Mouse (Mus musculus) cerebellum, adult 2 months (tissue): ENCODE data around the gene Sh3rf3. TPM values are rescaled to one million over a fixed set of nuclear protein-coding genes. Genes with fewer than 3 reads are reported as not detected.
A peak's percentile ranks its signal among the peaks of the same experiment; 100 is the strongest.

Experiments used
- DNase-seq, 2 experiments: peaks; one replicate each; pipeline ENCODE4 v3.0.0; 2021
- H3K27ac ChIP-seq: fragments of 200-500 bp; 2 replicates; pipeline ENCODE4 v1.5.1; 2012; ENCODE audit warnings: low read length, control low read depth, inconsistent platforms; ENCODE audit not compliant: insufficient read depth
- H3K27me3 ChIP-seq: fragments of 200-500 bp; 2 replicates; pipeline ENCODE4 v1.6.1; 2012; ENCODE audit warnings: inconsistent platforms, mild to moderate bottlenecking, low read length, moderate library complexity; ENCODE audit not compliant: control insufficient read depth, insufficient read depth
- H3K4me1 ChIP-seq: fragments of 200-500 bp; 2 replicates; pipeline ENCODE4 v1.6.1; 2011; ENCODE audit warnings: low read length; ENCODE audit not compliant: control insufficient read depth, insufficient read depth
- H3K4me3 ChIP-seq: fragments of 200-500 bp; replicated peaks from 2 replicates; pipeline ENCODE3; 2011; ENCODE audit warnings: mild to moderate bottlenecking, low read depth, low read length, control low read depth; ENCODE audit not compliant: insufficient read depth
- CTCF ChIP-seq: fragments of 200-500 bp; IDR thresholded peaks from 2 replicates; pipeline ENCODE4 v1.5.1; 2011; ENCODE audit warnings: low read depth, mild to moderate bottlenecking, control low read depth, low read length, moderate library complexity, borderline replicate concordance; ENCODE audit not compliant: insufficient read depth
- POLR2A ChIP-seq: fragments of 200-500 bp; IDR thresholded peaks from 2 replicates; pipeline ENCODE4 v1.6.1; 2011; ENCODE audit warnings: low read length, control low read depth, borderline replicate concordance; ENCODE audit not compliant: insufficient read depth
- WGBS: fragments of 180-500 bp; shearing (Covaris S2); methylation state at CpG from one replicate; pipeline ENCODE4 v1.1.7; 2018; 5-methylcytosine and 5-hydroxymethylcytosine counted together
- polyA plus RNA-seq: library from polyadenylated mRNA; depleted of rRNA; stranded (reverse); fragments of >200 nt; gene quantifications from 2 replicates; pipeline ENCODE4 v1.2.3, GENCODE M21; 2012; rRNA removed

Sh3rf3 gene
- 2.2 and 2.8 TPM in 2 replicates for polyA plus RNA-seq

GRCm38 (mm10) chr10:58813081-58813800 is at the start of gene Sh3rf3:
TSS of gene Sh3rf3 (plus strand) at chr10:58813359.
- WGBS, result under 1% methylated on average over 79 of the region's 79 CpGs
- TF ChIP-seq POLR2A (no peak), CTCF (no peak)
- no peak within 1 kb of the TSS for H3K27ac ChIP-seq
- peak; percentile 18 to 38 for DNase-seq
- H3K4me3 ChIP-seq, result peak within 1 kb of the TSS; percentile 58
- no peaks in the 10 kb centered on the region for H3K27me3 ChIP-seq
- H3K4me1 ChIP-seq, result 0 out of 2 replicates have a peak, but pooled peaks cover 3% of the 10 kb centered on the region

DNA sequence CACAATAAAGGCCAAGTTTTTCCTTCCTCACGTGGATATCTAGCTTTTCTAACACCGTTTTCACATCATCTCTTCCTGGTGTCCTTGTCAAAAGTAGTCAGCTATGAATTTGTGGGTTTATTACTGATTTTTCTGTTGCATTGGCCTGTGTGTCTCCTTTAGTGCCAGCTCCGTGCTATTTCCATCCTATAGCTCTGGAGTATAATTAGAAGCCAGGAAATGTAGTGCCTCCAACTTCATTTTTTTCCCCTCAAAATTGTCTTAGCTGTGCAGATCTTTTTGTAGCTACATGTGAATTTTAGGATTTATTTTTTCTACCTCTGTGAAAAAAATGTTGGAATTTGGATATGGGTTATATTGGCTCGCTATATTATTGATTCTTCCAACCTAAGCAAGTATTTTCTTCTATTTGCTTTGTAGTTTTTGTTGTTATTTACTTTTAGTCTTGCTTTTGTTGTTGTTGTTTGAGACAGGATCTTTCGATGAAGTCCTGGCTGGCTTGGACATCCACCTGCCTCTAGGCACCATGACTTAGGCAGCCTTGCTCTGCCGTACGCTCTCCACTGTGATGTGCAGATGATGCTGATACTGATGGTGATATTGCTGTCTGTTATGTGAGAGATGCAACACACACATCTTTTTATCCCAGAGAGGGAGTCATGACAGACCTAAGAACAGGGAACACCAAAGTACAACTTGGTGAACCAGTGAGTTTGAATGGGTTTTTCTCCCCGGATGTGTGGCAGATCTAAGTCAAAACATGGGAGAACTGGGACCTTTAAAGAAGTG is 24.5 kb upstream of the Sh3rf3 start:
- Histone ChIP-seq H3K27ac (no peak overlapping the region), H3K4me3 (no peak overlapping the region), H3K4me1 (no peaks in the 10 kb centered on the region), H3K27me3 (no peaks in the 10 kb centered on the region)
- WGBS, result 91% methylated on average over 8 of the region's 8 CpGs
- DNase-seq, result no peak
- TF ChIP-seq CTCF (no peak), POLR2A (no peak)

DNA sequence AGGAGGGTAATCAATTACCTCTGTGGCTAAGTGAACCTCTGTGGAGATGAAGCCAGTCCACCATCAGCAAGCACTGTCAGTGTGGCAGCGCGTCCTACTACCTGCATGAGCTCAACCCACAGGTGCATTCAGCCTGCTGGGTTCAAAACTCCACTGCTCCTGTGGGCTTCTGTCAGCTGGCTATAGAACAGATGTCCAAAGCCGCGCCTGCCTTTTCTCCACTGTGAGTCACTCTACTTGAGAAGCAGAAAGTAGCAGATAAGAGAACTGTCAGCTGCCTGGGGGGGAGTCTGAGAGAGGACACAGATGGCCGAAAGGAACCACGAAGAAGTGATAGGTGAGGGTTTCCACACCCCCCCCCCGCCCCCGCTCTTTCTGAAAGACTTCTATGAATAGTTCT is 15.6 kb upstream of the Sh3rf3 start:
- Histone ChIP-seq H3K27me3 (no peaks in the 10 kb centered on the region), H3K4me1 (no peaks in the 10 kb centered on the region), H3K4me3 (no peak overlapping the region), H3K27ac (no peak overlapping the region)
- WGBS, result 83% methylated on average over 8 of the region's 8 CpGs
- TF ChIP-seq CTCF, result no peak
- no peak for DNase-seq

- Histone ChIP-seq H3K4me3 (no peak overlapping the region), H3K4me1 (no peaks in the 10 kb centered on the region), H3K27me3 (no peaks in the 10 kb centered on the region), H3K27ac (no peak overlapping the region)
- 71% methylated on average over 3 of the region's 3 CpGs for WGBS
- TF ChIP-seq POLR2A (no peak), CTCF (no peak)
- no peak for DNase-seq
These were observed 15.0 kb upstream of the Sh3rf3 start for GRCm38 (mm10) chr10:58798156-58798555.

DNA sequence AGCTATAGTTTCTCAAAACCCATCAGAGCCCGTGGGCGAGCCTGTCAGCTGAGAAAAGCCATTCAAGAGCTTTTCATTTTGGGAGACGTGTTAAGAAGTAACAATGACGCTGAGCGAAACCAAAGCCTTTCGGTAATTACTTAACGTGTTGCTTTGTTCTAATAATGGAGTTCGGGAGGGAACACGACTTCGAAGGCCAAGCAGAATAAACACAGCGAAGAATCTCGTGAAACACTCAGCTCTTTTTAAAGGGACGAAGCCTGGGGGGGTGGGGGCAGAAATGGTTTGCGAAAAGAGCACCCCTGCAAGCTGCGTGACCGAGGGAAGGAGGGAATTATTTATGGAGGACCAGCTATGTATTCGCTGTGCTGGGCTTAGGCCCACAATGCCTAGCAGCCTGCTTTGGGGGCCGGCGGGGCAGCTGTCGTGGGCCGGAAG is 12.1 kb upstream of the Sh3rf3 start:
- 74% methylated on average over 21 of the region's 21 CpGs for WGBS
- no peak for DNase-seq
- TF ChIP-seq POLR2A (no peak), CTCF (no peak)
- Histone ChIP-seq H3K27me3 (no peaks in the 10 kb centered on the region), H3K4me3 (no peak overlapping the region), H3K27ac (no peak overlapping the region), H3K4me1 (no peaks in the 10 kb centered on the region)

GRCm38 (mm10) chr10:58802391-58802790 is 10.8 kb upstream of the Sh3rf3 start:
- no peaks in the 10 kb centered on the region for H3K4me1 ChIP-seq
- DNase-seq, result no peak
- 48% methylated on average over 1 of the region's 1 CpGs for WGBS
- H3K27me3 ChIP-seq, result no peaks in the 10 kb centered on the region
- no peak overlapping the region for H3K27ac ChIP-seq
- H3K4me3 ChIP-seq, result no peak overlapping the region
- no peak for TF ChIP-seq CTCF
- no peak for TF ChIP-seq POLR2A

DNA sequence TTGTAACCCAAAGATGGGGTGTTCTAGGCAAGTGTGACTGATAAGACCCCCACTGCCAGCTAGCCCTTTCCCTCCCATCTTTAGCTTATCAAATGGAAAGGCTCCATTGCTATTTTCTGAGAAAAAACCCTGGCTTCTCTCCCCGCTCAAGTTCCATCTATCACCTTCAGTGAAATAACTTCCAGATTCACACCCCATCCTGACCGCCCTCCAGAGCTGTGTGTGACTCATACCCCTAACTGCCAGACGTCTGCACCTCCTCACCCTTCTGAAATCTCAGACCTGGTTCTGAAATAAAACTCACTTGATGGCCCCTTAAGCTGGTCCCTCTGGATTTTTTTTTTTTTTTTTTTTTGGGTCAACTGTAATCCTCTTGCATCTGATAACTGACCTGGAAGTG is 5.2 kb upstream of the Sh3rf3 start:
- 88% methylated on average over 3 of the region's 3 CpGs for WGBS
- no peaks in the 10 kb centered on the region for H3K27me3 ChIP-seq
- 0 out of 2 replicates have a peak, but pooled peaks cover 3% of the 10 kb centered on the region for H3K4me1 ChIP-seq
- no peak for TF ChIP-seq POLR2A
- TF ChIP-seq CTCF, result no peak
- no peak for DNase-seq
- no peak overlapping the region for H3K27ac ChIP-seq
- H3K4me3 ChIP-seq, result no peak overlapping the region

DNA sequence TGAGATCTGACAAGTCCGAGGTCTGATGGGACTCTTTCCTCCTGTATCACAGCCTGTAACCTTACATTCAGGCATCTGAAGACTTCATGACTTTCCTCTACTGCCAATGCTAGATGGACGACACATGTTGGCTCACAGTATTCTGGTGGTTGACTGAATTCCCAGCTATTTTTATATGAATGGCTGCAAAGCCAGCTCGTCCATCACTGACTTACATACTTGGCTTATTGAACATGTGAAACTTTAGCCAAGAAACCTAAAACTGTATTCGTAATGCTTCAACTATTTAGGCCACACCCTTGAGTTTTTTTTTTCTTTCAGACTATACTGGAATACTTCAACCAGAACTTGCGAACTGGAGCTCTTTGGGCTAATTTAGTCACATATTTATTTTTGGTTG is 3.0 kb upstream of the Sh3rf3 start:
- H3K27ac ChIP-seq, result no peak overlapping the region
- DNase-seq, result no peak
- H3K4me3 ChIP-seq, result no peak overlapping the region
- 90% methylated on average over 5 of the region's 5 CpGs for WGBS
- H3K4me1 ChIP-seq, result 0 out of 2 replicates have a peak, but pooled peaks cover 3% of the 10 kb centered on the region
- no peaks in the 10 kb centered on the region for H3K27me3 ChIP-seq
- TF ChIP-seq CTCF (no peak), POLR2A (no peak)
